Mouse (Mus musculus) adrenal gland, adult 2 months (tissue): ENCODE results near the gene Spg21. TPM values are rescaled to one million over a fixed set of nuclear protein-coding genes. Genes with fewer than 3 reads are reported as not detected.

Source experiments
- DNase-seq: peaks from one replicate; pipeline ENCODE4 v3.0.0; 2021
- long read RNA-seq: library from polyadenylated mRNA; stranded (forward); transcript quantifications from one replicate; pipeline ENCODE4 v2.0.0, GENCODE M21; 2021
- polyA plus RNA-seq: library from polyadenylated mRNA; depleted of rRNA; stranded (reverse); fragments of >200 nt; gene quantifications from 2 replicates; pipeline ENCODE4 v1.2.3, GENCODE M21; 2012; rRNA removed
- total RNA-seq, 2 experiments: library from RNA; stranded (reverse); gene quantifications; 2 replicates each; pipeline ENCODE4 v1.2.3; 2021

Spg21 gene
- total RNA-seq (10 to 100 TPM; 47.7 to 73.6 TPM), polyA plus RNA-seq (16.2 and 22.4 TPM in 2 replicates)
- long read RNA-seq, transcript Spg21-201 (9 exons, 2,680 nt): major isoform, 75 of 80 reads
- long read RNA-seq, partial matches to known transcripts: 1 of 80 reads
- long read RNA-seq, other reads (novel, unspliced or antisense): 4 of 80 reads

- peak; percentile 99 for DNase-seq
Observed at GRCm38 (mm10) chr9:65460732-65461442, at the start of gene Spg21. Gene Spg21, plus strand, starts transcription at chr9:65460947.

GRCm38 (mm10) chr9:65411326-65411725 lies 49.4 kb upstream of the Spg21 start:
- DNase-seq: no peak

GRCm38 (mm10) chr9:65417738-65418137 lies 43.0 kb upstream of the Spg21 start:
- no peak for DNase-seq

GRCm38 (mm10) chr9:65419633-65420032 lies 41.1 kb upstream of the Spg21 start:
- DNase-seq: no peak

GRCm38 (mm10) chr9:65422760-65423501 lies 37.8 kb upstream of the Spg21 start, which contains the start of gene Slc51b:
Gene Slc51b, minus strand, starts transcription at chr9:65422955.
- DNase-seq: peak; percentile 69

GRCm38 (mm10) chr9:65424393-65424792 lies 36.4 kb upstream of the Spg21 start:
- no peak for DNase-seq

GRCm38 (mm10) chr9:65427511-65427910 lies 33.2 kb upstream of the Spg21 start:
- no peak for DNase-seq

GRCm38 (mm10) chr9:65428003-65428402 lies 32.7 kb upstream of the Spg21 start:
- DNase-seq: no peak

- no peak for DNase-seq
Observed at GRCm38 (mm10) chr9:65430401-65430800, 30.3 kb upstream of the Spg21 start.

- no peak for DNase-seq
Observed at GRCm38 (mm10) chr9:65430921-65431320, 29.8 kb upstream of the Spg21 start.

GRCm38 (mm10) chr9:65432236-65432635 lies 28.5 kb upstream of the Spg21 start:
- peak; percentile 85 for DNase-seq

GRCm38 (mm10) chr9:65434140-65434539 lies 26.6 kb upstream of the Spg21 start:
- peak; percentile 41 for DNase-seq

GRCm38 (mm10) chr9:65435211-65435610 lies 25.5 kb upstream of the Spg21 start:
- no peak for DNase-seq

GRCm38 (mm10) chr9:65435671-65436301 lies 25.0 kb upstream of the Spg21 start, which contains the start of gene Mtfmt:
Gene Mtfmt, plus strand, starts transcription at chr9:65435782.
- peak; percentile 95 for DNase-seq

- DNase-seq: no peak
Observed at GRCm38 (mm10) chr9:65444692-65445091, 16.1 kb upstream of the Spg21 start.

- DNase-seq: no peak
Observed at GRCm38 (mm10) chr9:65447951-65448350, 12.8 kb upstream of the Spg21 start.

GRCm38 (mm10) chr9:65458975-65459374 lies 1.8 kb upstream of the Spg21 start:
- no peak for DNase-seq

GRCm38 (mm10) chr9:65460198-65460597 lies 549 bp upstream of the Spg21 start:
- DNase-seq: no peak

GRCm38 (mm10) chr9:65462544-65462943 lies 1.8 kb downstream of the Spg21 start:
- no peak for DNase-seq

GRCm38 (mm10) chr9:65464161-65464560 lies 3.4 kb downstream of the Spg21 start:
- peak; percentile 80 for DNase-seq

- no peak for DNase-seq
Observed at GRCm38 (mm10) chr9:65465241-65465640, 4.5 kb downstream of the Spg21 start.

- peak; percentile 30 for DNase-seq
Observed at GRCm38 (mm10) chr9:65467686-65468085, 6.9 kb downstream of the Spg21 start.
